Mouse (Mus musculus): Measurements from ENCODE around the gene Defb23.

DNA sequence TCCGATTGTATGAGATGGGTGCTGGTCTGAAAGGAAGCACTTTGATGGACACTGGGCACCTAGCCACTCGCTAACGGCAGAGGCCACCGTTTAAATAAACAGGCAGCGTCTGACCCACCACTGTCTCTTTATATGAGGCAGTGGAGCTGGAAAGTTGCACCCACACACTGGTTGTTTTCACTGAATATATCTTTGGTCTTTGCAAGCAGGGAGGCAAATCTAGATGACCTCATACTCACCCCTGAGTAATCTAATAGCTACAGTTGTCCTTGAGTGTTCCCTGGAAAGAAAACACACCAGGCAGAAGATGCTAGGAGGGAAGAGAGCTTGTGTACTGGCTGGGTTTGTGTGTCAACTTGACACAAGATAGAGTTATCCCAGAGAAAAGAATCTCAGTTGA lies 17.0 kb downstream of the Defb23 start:
- TF ChIP-seq CTCF (IDR thresholded peaks at IDR 0.05; ENCODE audit: low read depth, low read length) (no peak), EP300 (IDR thresholded peaks at IDR 0.05; ENCODE audit: insufficient read depth, low read depth, low read length) (no peak), POLR2A (IDR thresholded peaks at IDR 0.05; ENCODE audit: insufficient read depth, low read length) (no peak)

Measured in ES-Bruce4 (cell line).